Mouse (Mus musculus) fibroblast of lung, adult 2 months (primary cell): ENCODE measurements around the gene Snx21.
"Not testable (repeated sequence)": the region's sequence is repeated elsewhere in the genome, so short reads cannot be mapped to it uniquely, and the experiment has no call there.

ENCODE experiments used
- DNase-seq: peaks from one replicate; pipeline ENCODE4 v3.0.0-alpha.2; 2011; ENCODE audit warnings: low read depth

Gene Snx21

GRCm38 (mm10) chr2:164793772-164794171 is 8.1 kb downstream of the Snx21 start:
- no peak for DNase-seq

GRCm38 (mm10) chr2:164794293-164794692 is 8.7 kb downstream of the Snx21 start:
- peak; percentile 70 for DNase-seq

- DNase-seq, result no peak
Observed at GRCm38 (mm10) chr2:164795868-164796267, 10.2 kb downstream of the Snx21 start.

- not testable (repeated sequence) for DNase-seq
Observed at GRCm38 (mm10) chr2:164798554-164798953, 12.9 kb downstream of the Snx21 start.

- no peak for DNase-seq
Observed at GRCm38 (mm10) chr2:164800252-164801004, 14.8 kb downstream of the Snx21 start.

- no peak for DNase-seq
Observed at GRCm38 (mm10) chr2:164803201-164803920, 17.7 kb downstream of the Snx21 start.

GRCm38 (mm10) chr2:164803921-164804313 is 18.3 kb downstream of the Snx21 start:
- DNase-seq, result no peak

- peak; percentile 91 for DNase-seq
Observed at GRCm38 (mm10) chr2:164804533-164805331, 19.1 kb downstream of the Snx21 start, which contains the start of the genes Acot8 and Zswim3. Acot8 (minus strand) TSS chr2:164804882. Zswim3 (plus strand) TSS chr2:164805098.

GRCm38 (mm10) chr2:164805332-164805718 is 19.7 kb downstream of the Snx21 start:
- DNase-seq, result no peak

GRCm38 (mm10) chr2:164806614-164807013 is 21.0 kb downstream of the Snx21 start:
- DNase-seq, result no peak

- DNase-seq, result no peak
Observed at GRCm38 (mm10) chr2:164813557-164813956, 27.9 kb downstream of the Snx21 start.

- no peak for DNase-seq
Observed at GRCm38 (mm10) chr2:164815348-164815747, 29.7 kb downstream of the Snx21 start.

GRCm38 (mm10) chr2:164815821-164816220 is 30.2 kb downstream of the Snx21 start:
- DNase-seq, result no peak

GRCm38 (mm10) chr2:164817206-164817605 is 31.6 kb downstream of the Snx21 start:
- no peak for DNase-seq

- no peak for DNase-seq
Observed at GRCm38 (mm10) chr2:164817703-164818102, 32.1 kb downstream of the Snx21 start.

GRCm38 (mm10) chr2:164821060-164821459 is 35.4 kb downstream of the Snx21 start:
- DNase-seq, result no peak

GRCm38 (mm10) chr2:164822636-164823165 is 37.1 kb downstream of the Snx21 start, which contains the start of gene Zswim1:
Zswim1 (plus strand) TSS chr2:164822686.
- DNase-seq, result peak; percentile 97

GRCm38 (mm10) chr2:164823181-164823585 is 37.6 kb downstream of the Snx21 start:
- no peak for DNase-seq

- DNase-seq, result no peak
Observed at GRCm38 (mm10) chr2:164823969-164824368, 38.3 kb downstream of the Snx21 start.

- DNase-seq, result no peak
Observed at GRCm38 (mm10) chr2:164825521-164825920, 39.9 kb downstream of the Snx21 start.

GRCm38 (mm10) chr2:164827146-164827850 is 41.7 kb downstream of the Snx21 start:
- no peak for DNase-seq
